Mouse (Mus musculus) frontal cortex, adult (tissue): Measurements from ENCODE around the gene Stub1.

Experiments
- ATAC-seq: cut with Nextera tagmentation; 2 replicates; pipeline ENCODE4 v1.9.2; 2017; ENCODE audit warnings: mild to moderate bottlenecking, moderate library complexity, mixed read lengths; ENCODE audit not compliant: low TSS enrichment

Gene Stub1

DNA sequence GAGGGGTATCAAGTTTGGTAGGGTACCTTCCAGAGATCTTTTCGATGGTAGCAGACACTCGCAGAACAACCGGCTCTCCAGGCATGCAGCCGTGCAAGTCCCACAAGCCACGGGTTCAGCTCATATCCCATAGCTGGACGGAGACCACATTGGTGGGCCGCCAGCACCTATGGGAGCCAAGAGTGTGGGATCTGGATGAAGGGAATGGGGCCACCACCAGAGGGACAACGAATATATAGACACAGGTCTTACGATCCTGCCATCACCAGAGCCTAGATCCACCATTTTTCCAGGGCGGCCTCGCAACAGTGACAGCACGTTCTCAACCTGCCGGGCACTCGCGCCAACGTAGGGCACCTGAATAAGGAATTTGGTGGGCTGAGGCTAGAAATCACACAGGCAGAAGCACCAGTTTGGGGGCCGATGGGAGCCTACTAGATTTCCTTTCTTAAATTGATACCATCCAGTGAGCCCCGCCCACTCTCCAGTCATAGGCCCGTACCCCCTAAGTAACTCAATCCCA, 41.8 kb downstream of the Stub1 start:
- ATAC-seq = no peak

GRCm38 (mm10) chr17:25786781-25787504, 46.3 kb downstream of the Stub1 start:
- no peak for ATAC-seq

DNA sequence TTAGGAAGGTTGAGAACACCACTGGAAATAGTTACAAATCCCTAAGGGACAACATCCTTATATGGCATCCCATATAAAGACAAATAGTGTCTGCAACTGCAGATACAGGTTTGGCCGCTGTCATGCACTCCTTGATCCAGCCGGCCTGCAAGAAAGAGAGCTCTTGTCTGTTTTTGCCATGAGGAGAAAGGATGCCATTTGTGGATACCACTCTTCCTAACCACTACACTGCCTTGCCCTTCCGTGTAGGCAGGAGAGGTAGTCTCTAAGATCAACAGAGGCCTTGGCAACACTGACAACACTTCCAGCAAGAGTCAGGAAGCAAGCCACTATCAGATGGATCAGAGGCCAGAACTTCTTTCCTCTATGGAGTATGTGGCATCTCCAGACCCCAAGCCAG, 46.9 kb downstream of the Stub1 start, which contains the start of gene Ccdc78:
Ccdc78 (plus strand) TSS at position 301 of the 400 bp plus-strand sequence.
- no peak for ATAC-seq

- peak; percentile 80 for ATAC-seq
These were observed 47.9 kb downstream of the Stub1 start, which contains the start of gene Haghl for GRCm38 (mm10) chr17:25785281-25785745. Gene Haghl (minus strand): TSS chr17:25785673.

GRCm38 (mm10) chr17:25783861-25784574, 49.2 kb downstream of the Stub1 start:
- ATAC-seq = no peak

GRCm38 (mm10) chr17:25783086-25783485, 50.1 kb downstream of the Stub1 start:
- no peak for ATAC-seq

DNA sequence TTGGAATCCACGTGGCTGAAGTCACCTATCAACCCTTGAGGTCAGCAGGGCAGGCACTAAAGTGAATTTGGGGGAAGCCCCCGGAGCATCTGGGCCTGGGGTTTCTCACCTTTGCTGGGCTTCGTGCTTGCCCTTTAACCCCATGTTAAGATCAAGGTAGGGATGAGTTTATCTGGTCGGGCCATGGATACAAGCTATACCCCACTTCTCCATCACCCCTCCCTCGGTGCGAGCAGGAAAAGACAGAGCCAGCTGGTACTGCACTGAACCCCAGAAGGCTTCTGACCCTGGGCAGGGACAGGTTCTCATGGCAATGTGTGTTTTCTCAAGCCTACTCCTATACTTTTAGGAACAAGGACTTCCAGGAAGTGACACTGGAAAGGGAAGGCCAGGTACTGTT, 51.9 kb downstream of the Stub1 start:
- no peak for ATAC-seq
